Mouse (Mus musculus) 3T3-L1 (cell line): ENCODE measurements at regions not wholly inside any gene's neighbourhood (a gene's known extent, or its start where the extent isn't known, plus 50 kb on each side); places are given as distances from the start of the nearest gene placed in this dataset.
A peak's percentile ranks its signal among the peaks of the same experiment; 100 is the strongest.

ENCODE experiments used
- DNase-seq: peaks from one replicate; pipeline ENCODE4 v3.0.0-alpha.2; 2015; ENCODE audit warnings: low read depth, low spot score

DNA sequence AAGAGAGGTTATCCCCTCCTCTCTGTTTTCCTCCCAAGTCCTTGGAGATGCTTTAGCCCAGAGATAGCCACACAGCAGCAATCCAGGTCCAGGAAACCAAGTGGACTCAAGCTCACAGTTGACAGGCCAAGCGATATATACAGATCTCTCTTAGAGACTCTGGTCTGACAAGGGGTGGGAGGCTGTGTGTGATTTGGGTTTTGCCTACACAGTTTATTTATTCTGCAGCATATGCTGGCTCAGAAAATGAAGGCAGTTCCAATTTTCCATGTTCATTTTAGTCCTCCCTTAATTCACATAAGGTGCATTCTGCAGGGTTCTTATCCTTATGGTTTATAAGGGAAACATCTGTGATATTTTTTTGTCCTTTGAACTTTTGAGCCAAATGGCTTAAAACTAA is 595.0 kb upstream of the Apob start:
- no peak for DNase-seq

DNA sequence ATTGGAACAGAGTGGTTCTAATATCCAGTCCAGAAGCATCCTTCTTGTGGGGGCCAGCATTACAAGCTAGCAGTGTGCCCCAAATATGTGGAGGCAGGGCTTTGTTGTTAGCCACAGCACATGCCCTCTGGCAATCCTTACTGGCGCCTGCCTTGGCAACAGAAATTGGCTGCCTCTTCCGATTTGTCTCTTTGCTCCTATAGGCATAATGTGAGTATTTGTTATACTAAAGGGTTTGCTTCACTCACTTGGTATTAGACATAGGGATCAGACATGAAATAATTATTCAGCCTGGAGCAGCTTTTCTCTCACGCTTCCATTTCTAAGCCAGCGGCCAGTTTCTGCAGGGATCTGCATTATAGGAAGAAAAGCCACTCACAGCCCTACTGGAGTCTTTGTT is 573.6 kb upstream of the Apob start:
- no peak for DNase-seq

DNA sequence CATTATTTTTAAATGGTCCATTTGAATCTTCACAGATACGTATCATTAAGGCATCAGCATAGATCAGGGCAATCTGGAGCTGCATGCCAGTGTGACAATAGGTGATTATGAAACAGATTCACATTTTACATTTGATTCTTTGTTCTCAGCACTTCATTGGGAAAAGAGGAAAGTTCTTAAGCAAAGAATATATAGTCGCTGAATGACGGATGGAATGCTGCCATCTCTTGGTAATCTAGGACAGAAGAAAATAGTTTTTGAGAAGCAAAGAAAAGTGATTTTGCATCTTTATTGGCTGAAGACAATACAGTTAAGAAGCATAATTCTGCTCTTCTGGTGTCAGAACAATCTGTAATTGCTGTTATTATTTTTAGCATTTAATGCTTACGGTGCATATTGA is 565.6 kb upstream of the Apob start:
- no peak for DNase-seq

DNA sequence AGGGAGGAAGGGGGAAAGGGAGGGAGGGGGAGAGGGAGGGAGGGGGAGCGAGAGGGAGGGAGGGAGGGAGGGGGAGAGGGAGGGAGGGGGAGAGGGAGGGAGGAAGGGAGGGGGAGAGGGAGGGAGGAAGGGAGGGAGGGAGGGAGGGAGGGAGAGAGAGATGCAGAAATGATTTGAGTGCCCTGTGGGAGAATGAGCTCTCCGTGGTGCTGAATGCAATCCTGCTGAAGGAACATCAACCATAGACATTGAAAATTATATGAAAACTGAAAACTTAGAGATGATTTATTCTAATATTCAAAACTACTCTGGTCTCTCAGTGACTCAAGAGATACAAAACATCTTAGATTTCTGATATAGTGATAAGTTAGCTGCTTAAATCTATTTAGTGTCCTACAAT is 557.2 kb upstream of the Apob start:
- DNase-seq: peak; percentile 31

DNA sequence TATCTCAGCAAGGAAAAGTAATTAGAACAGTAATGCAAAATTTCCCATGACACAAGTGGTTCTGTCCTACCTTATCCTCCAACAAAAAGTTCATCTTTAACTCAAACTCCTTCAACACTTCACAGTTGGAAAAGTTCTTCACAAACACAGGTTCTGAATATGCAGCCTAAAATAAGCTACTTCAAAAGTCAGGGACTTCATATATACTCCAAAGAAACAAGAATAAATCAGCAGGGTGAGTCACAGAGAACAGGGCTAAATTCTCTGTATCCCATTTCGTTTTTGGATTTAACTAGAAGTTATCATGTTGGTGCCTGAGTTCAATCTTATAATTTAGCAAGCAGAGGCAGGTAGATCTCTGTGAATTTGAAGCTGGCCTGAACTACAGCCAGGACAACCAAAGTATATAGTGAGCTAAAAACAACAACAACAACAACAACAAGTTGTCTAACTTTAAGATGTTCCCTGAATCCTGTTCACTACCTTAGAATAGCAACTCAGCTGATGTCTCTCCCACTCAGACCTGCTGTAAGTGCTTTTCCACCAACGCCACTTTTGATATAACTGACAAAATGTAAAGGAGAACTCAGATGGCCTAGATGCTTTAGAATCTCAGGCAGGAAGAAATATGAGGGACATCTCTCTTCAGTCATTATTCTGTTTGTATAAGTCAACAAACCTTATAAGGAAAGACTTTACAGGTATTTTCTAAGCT is 555.5 kb upstream of the Apob start:
- no peak for DNase-seq

DNA sequence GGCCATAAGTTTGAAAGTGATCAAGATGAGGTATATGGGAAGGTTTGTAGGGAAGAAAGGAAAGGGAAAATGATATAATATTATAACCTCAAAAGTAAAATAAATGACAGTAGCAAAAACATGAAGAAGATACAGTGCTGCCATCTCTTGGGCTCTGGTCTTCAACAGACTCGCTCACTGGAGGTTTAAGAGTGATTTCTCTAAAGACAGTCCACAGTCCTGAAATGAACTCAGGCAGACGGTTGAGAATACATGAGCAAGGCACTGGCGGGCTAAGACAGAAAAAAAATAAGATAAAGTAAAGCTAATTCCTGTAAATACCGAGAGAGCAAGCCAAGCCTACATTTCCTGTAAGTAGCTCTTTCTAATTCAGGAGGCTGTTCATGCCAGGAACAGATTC is 546.5 kb upstream of the Apob start:
- DNase-seq: no peak

DNA sequence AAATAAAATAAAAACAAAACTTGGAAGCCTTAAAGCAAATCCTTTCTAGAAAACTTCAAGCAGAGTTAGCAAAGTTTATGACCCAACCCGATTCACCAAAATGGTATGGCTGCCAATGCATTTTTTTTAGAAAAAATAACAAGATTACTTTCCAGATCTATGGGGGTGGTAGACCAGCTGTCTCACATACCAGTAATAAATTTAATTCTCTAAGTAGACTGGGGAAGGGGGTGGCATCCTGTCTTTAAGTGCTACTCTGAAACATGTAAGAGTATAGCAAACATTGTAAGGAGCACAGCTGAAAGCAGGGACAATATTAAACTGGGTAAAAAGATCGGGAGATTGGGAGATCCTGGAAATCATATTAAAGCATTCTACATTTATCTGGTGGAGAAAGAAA is 532.2 kb upstream of the Apob start:
- no peak for DNase-seq

DNA sequence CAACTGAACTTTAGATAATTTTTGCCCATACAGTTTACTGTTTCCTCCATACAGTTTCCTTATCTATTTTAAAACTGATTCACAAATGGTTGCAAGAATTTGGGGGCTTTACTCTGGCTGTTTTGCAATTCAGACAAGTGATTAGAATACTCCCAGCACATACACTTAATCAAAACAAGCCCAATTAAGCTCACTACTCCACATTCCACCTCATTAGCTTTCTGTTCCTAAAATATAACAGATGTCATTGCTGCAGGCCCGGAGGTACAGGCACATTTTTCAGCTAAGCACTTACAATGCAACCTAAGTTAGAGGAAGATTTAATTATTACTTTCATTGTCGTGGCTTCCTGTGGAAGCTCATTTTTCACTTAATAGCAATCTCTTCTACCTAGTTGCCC is 526.9 kb upstream of the Apob start:
- no peak for DNase-seq

DNA sequence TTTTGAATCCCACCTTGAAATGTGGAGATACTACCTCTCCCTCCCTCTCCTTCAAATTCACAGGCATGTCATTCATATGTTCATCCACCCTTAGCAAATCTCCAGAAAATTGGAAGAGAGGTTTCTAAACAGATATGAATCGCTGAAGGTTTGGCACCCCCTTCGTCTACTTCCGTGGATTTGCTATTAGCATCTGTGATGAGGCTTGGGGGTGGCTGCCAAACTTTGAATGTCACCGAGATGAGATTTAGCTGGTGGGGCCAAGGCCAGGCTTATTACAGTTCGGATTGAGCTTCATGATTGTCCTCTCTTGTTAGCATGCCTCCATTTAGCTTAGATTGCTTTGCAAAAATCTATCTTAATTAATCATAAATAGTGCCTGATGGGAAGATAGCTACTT is 520.4 kb upstream of the Apob start:
- no peak for DNase-seq

DNA sequence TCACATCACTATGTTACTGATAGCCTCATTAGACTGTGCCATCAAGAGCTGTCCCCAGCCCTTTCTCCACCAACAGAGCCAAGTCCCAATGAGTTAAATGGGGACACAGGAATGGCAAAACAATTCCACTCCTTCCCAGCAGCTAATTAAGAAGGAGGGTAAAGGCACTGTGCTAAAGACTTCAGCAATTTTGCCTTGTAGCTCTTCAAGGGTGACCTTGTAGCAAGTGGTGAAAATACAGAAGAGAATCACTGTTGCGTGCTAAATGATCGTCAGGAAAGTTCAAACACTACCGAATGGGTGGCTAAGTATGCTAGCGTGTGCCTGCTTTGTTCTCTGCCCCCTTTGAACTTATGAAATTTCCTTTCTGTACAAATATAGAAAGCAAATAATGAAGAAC is 519.9 kb upstream of the Apob start:
- DNase-seq: no peak

DNA sequence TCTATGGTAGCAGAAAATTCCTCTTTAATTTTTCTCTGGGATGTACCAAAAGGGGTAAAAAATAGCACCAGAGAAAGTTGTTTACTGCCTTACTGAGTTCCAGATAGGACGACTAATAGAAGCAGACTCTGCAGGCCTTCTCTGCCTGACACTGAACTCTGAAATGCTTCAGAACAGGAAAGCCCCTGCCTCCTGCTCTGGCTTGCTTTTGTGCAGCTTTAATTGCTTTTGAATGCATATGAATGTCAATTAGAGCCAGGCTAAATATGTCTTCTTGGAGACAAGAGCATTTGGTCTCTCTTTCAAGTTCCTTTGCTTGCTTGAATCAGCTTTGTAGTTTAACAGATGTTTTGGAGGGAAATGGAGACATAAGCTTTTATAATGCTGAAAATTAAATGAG is 512.5 kb upstream of the Apob start:
- DNase-seq: no peak

DNA sequence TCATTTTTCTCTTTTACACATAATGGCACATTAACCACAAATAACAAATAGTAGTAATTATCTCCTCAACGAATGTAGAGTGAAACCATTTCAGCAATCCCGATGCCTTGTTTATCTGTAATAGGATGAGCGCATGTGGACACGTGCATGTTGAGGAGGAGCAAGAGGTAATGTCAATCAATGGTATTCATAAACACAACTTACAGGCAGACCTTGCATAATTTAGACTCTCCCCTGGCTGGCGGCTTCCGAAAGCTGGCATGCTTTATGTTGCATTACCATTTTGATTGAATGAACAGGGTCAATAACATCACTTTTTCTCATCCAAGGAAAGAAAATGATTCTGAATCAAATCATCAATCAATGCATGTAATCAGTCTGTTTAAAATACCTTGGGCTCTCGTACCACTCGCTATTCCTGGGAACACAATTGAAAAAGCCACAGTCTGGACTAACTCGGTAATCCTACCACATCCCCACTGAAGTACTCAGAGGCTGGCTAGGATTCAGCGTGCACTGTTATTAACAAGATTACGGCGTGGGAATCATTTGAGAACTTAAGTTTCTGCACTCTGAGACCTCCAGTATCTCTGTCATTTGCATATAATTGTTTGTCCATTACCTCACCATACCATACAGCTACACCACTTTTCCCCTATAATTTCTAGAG is 464.7 kb upstream of the Apob start:
- DNase-seq: no peak

DNA sequence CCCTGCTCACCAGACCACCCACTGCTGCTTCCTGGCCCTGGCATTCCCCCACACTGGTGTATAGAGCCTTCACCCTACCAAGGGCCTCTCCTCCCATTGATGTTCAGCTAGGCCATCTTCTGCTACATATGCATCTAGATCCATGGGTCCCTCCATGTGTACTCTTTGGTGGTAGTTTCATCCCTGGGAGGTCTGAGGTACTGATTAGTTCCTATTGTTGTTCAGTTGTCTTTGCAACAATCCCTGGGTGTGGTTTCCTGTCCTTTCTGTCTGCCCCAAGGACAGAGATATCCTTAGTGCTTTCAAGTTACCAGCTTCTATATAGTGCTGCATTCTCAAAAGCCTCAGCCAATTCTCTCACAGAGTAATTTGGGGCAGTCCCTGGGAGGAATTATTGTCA is 440.1 kb upstream of the Apob start:
- no peak for DNase-seq

DNA sequence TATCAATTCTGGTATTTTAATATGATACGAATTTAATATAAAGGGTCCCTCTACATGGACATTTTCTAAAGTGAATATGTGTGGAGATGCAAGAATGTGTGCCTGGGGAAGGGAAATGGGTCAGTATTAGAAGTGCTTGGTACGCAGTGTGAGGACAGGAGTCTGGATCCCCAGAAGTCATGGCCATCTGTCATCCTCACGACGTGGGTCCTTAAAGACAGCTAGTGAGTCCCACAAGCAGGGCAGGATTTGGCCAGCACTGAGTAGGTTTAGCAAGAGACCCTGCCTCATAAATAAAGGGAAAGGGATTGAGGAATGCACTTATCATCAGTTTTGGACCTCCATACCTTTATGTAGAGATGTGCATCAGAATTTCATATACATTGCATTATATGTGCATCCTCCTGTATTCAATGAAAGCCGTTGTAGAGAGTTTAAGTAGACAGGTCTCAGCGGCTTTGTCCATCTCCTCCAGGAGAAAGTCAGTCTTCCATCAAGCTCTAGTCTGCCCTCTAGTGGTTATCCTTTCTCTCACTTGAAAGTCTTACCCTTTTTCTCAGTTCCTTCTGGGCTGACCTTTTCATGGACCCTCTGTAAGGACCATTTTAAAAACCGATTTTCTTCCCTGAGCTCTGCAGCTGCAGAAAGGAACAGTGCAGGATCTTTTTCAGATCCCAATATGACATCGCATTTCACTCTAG is 434.0 kb upstream of the Apob start:
- DNase-seq: peak; percentile 44

DNA sequence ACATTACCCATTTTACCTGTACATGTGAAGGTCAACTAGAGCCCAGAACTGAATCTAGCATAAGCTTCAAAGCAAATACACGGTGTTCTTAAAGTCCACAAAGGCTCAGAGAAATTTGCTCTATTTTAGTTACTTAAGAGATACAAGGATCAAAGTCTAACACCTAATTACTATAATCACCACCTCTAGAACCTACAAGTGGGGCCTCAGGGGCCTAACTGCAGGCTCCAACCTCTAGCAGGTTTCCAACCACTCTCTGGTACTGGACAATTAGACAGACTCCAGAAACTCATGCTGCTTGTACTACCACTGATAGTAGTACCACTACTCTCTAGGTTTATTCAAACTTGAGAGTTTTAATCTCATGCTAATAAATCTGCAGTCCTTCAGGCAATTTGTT is 428.7 kb upstream of the Apob start:
- DNase-seq: no peak

DNA sequence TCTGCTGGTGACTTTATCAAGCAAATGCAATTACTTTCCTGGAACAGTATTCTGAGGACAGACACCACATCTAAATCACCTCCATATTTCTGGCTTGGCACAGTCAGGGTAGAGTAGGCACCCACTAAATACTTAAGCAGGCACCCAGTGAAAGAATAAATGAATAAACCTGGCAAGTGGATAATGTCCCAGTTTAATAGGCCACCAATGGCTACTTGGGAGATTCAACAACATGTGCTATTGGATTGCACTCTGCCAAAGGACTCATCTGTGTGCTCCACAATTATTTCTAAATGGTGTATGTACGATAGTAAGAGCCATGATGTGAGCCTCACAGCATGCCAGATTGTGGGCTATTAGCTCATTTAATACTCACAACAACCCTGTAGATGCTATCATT is 417.2 kb upstream of the Apob start:
- no peak for DNase-seq

DNA sequence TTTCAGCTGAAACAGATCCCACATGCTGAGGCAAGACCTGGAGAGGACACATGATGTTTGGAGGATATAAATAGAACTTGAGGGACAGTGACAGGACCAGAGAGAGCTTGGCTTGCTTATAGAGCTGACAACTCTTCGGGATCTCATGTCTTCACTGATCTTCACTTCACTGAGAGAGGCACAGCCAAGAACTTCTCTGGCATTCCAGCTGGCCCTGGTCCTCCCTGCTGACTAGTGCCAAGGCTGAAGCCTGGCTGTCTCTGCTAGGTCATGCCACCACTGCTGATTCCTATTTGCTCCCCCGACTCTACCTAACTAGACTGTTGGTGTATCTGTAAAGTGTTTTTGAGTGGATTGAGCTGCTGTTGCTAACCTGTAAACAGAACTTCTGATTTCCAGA is 401.4 kb upstream of the Apob start:
- no peak for DNase-seq

DNA sequence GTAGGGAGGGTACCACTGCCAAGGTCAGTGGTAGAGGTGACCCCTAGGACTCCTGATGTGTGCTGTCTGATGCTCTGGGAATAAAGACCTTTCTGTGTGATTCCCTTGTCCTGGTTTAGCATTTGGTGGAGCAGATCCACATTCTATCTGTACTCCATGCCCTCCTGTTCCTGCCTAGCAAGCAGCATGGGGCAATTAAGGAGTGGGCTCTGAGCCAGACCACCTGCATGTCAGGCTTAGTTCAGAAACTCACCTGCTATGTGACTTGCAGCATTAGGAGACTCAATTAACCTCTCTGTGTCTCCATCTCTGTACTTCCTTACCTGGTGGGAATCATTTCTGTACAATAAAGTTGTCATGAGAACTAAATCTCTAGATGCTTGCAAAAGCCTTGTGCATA is 389.9 kb upstream of the Apob start:
- no peak for DNase-seq

DNA sequence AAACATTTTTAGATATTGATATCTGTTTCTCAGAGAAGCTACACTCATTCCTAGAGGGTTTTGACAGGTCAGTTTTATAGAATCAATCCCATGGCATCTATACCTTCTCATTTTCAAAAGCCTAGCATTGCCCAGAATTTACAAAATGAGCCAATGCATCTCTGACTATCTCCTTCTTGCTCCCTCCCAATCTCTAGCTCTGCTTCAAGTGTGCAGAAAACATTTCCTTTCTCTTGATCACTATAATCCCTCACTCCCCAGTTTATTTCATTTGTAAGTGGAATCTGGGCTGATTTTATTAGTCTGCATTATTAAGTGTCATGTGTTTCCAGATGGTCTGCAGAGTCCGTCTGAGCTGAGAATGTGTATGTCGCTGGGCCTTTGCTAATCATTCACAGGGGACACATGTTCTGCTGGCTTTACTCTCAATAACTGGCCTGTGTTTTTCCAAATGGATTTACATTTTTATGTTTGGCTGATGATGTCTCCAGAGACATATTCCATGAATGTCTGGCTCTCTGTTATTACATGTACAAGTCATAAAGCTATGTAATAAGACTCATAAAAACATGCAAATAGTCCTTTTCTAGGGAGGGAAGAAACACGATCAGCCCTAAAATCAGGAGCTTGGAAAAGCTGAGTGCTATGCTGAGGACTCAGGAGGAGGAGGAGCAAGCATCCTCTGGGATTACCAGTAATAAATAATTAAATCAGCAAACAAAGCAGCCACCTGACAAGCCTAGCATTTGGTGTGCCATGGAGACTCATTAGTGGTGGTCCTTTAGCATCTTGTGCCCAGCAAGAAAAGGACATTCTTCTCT is 366.0 kb upstream of the Apob start:
- DNase-seq: no peak

DNA sequence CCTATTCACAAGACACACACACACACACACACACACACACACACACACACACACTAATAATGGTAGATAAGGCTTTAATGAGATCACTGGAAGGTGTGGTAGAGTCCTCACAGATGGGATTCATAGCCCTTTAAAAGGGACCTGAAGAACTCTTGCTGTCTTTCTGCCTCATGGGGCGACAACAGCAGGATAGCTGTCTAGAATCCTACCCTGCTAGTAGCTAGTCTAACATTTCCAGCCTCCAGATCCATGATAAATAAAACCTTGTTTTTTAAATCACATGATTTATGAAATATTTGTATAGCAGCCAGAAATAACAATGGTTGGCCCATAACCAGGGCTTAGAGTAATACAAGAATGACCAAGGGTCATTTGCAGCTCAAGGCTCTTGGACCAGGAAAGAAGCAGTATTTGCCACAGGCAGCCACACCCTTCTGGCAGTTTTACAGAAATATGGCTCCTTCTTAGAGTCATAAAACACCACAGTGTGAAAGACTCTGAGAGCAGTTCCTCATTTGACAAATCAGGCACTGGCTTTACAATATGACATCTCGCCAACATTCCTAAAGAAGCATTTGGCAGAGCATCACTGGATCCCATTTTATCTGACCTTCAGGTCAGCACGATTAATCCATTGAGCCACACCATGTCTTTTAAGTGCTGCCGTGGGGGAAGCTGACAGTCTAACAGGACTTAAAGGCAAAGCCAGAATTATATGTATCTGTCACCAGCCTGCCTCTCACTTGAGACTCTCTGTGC is 340.9 kb upstream of the Apob start:
- DNase-seq: peak; percentile 77

DNA sequence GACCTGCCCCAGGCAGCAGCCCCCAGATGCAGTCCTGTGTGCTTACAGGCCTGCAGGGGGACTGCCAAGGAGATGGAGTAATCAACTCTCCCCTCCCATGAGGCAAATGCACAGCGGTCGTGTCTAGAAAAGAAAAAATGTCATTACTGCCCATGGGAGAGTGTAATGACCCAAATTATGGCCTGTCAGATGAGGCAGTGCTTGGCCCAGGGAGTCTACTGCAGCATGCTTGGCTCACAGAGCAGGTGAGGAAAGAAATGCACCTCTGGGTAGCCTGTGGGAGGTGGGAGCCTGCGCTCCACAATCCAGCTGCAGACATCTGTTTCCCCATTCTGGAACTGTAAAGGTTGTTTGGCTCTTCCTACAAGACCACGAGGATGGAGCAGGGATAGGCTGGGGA is 339.8 kb upstream of the Apob start:
- DNase-seq: no peak

DNA sequence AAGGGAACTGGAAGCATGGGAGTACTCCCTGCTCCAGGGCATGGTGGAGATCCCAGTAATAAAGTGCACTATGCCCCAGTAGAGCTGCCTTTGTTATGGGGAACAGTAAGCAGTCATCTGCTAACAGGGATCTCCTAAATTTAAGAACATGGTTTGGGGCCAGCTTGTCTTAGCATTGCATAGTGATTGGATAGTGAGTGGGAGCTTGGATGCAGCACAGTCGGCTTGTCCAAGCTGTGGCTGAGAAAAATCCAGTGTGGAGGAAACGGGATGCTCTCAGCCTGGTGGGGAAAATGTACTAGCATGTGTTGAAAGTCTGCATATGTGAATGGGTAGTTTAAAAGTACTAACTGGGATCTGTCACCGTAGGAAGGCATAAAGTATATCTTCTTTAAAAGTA is 326.6 kb upstream of the Apob start:
- DNase-seq: no peak
